Mouse (Mus musculus) MEL (cell line): ENCODE measurements at regions not wholly inside any gene's neighbourhood (a gene's known extent, or its start where the extent isn't known, plus 50 kb on each side); places are given as distances from the start of the nearest gene placed in this dataset.

Experiments used
- DNase-seq: peaks from one replicate; pipeline ENCODE4 v3.0.0; 2011; ENCODE audit warnings: low read depth, low spot score
- H3K27ac ChIP-seq: 2 replicates; pipeline ENCODE4 v1.5.1; 2012; ENCODE audit warnings: low read depth, mild to moderate bottlenecking, control low read depth, low read length, moderate library complexity; ENCODE audit not compliant: control insufficient read depth
- H3K27me3 ChIP-seq, 2 experiments: fragments of 150-350 bp in 1 of 2; sonication (generic) in 1 of 2; 2 replicates each; pipeline ENCODE4 v1.6.1; 2012; ENCODE audit warnings: low read length in 2 of 2, mild to moderate bottlenecking in 2 of 2, improper control_type of control experiment in 1 of 2, moderate library complexity in 1 of 2; ENCODE audit not compliant: insufficient read depth in 2 of 2, control insufficient read depth in 1 of 2
- H3K36me3 ChIP-seq, 2 experiments: 2 replicates each; pipeline ENCODE4 v1.6.1; 2012 to 2014; ENCODE audit warnings: low read length in 2 of 2, improper control_type of control experiment in 1 of 2, inconsistent platforms in 1 of 2, mild to moderate bottlenecking in 1 of 2; ENCODE audit not compliant: insufficient read depth in 2 of 2, control insufficient read depth in 1 of 2
- H3K4me1 ChIP-seq, 2 experiments: fragments of 150-350 bp in 1 of 2; sonication (generic) in 1 of 2; 2 replicates each; pipeline ENCODE4 v1.6.1; 2012; ENCODE audit warnings: low read length in 2 of 2, improper control_type of control experiment in 1 of 2, mild to moderate bottlenecking in 1 of 2; ENCODE audit not compliant: insufficient read depth in 2 of 2, control insufficient read depth in 1 of 2
- H3K4me3 ChIP-seq, 2 experiments: fragments of 150-350 bp in 1 of 2; sonication (generic) in 1 of 2; 2 replicates each; pipeline ENCODE4 v1.5.1; 2012; ENCODE audit warnings: low read depth in 2 of 2, low read length in 2 of 2, mild to moderate bottlenecking in 2 of 2, moderate library complexity in 2 of 2, control low read depth in 1 of 2, improper control_type of control experiment in 1 of 2; ENCODE audit not compliant: control insufficient read depth in 1 of 2, insufficient read depth in 1 of 2
- H3K79me2 ChIP-seq: 2 replicates; pipeline ENCODE4 v1.6.1; 2012; ENCODE audit warnings: mild to moderate bottlenecking, low read length, moderate library complexity; ENCODE audit not compliant: control insufficient read depth, poor library complexity, insufficient read depth
- H3K9ac ChIP-seq: 2 replicates; pipeline ENCODE4 v1.6.1; 2012; ENCODE audit warnings: low read depth, mild to moderate bottlenecking, control low read depth, low read length, moderate library complexity; ENCODE audit not compliant: control insufficient read depth, poor library complexity, severe bottlenecking
- H3K9me3 ChIP-seq: fragments of 150-350 bp; sonication (generic); replicated peaks from 2 replicates; pipeline ENCODE4 v1.6.1; 2012; ENCODE audit warnings: mild to moderate bottlenecking, low read length, improper control_type of control experiment, moderate library complexity; ENCODE audit not compliant: insufficient read depth
- CTCF ChIP-seq, 3 experiments: IDR thresholded peaks in 2 of 3; conservative IDR thresholded peaks in 1 of 3; 2 replicates each; pipeline ENCODE4 v1.5.1; 2011 to 2012; ENCODE audit warnings: low read length in 3 of 3, low read depth in 2 of 3, mild to moderate bottlenecking in 2 of 3, improper control_type of control experiment in 1 of 3, inconsistent platforms in 1 of 3, mixed read lengths in 1 of 3, moderate library complexity in 1 of 3; ENCODE audit not compliant: control insufficient read depth in 1 of 3, insufficient read depth in 1 of 3, poor library complexity in 1 of 3, severe bottlenecking in 1 of 3
- EP300 ChIP-seq, 2 experiments: IDR thresholded peaks; 2 replicates each; pipeline ENCODE4 v1.6.1; 2011; ENCODE audit warnings: improper control_type of control experiment in 2 of 2, low read length in 2 of 2, low read depth in 1 of 2, mild to moderate bottlenecking in 1 of 2
- GABPA ChIP-seq: IDR thresholded peaks from 2 replicates; pipeline ENCODE4 v1.6.1; 2012; ENCODE audit warnings: low read depth, mild to moderate bottlenecking, inconsistent platforms, low read length, improper control_type of control experiment, moderate library complexity
- HCFC1 ChIP-seq: IDR thresholded peaks from 2 replicates; pipeline ENCODE4 v1.6.1; 2012; ENCODE audit warnings: low read depth, mild to moderate bottlenecking, inconsistent platforms, low read length, improper control_type of control experiment, moderate library complexity
- JUND ChIP-seq: IDR thresholded peaks from 2 replicates; pipeline ENCODE4 v1.6.1; 2011; ENCODE audit warnings: low read depth, mild to moderate bottlenecking, improper control_type of control experiment, low read length
- KAT2A ChIP-seq: conservative IDR thresholded peaks from 2 replicates; pipeline ENCODE4 v1.6.1; 2012; ENCODE audit warnings: low read depth, low read length, improper control_type of control experiment, inconsistent platforms
- MAX ChIP-seq: IDR thresholded peaks from 2 replicates; pipeline ENCODE4 v1.6.1; 2011; ENCODE audit warnings: low read length, improper control_type of control experiment
- MAZ ChIP-seq: IDR thresholded peaks from 2 replicates; pipeline ENCODE4 v1.6.1; 2012; ENCODE audit warnings: low read depth, mild to moderate bottlenecking, inconsistent platforms, low read length, improper control_type of control experiment
- NRF1 ChIP-seq: IDR thresholded peaks from 2 replicates; pipeline ENCODE4 v1.6.1; 2014; ENCODE audit warnings: low read depth, mild to moderate bottlenecking, inconsistent platforms, low read length, improper control_type of control experiment, moderate library complexity; ENCODE audit not compliant: poor library complexity, insufficient read depth, severe bottlenecking
- POLR2A ChIP-seq, 2 experiments: IDR thresholded peaks; 2 replicates each; pipeline ENCODE4 v1.6.1; 2011 to 2012; ENCODE audit warnings: low read length in 2 of 2, mild to moderate bottlenecking in 2 of 2, control low read depth in 1 of 2, improper control_type of control experiment in 1 of 2, low read depth in 1 of 2, moderate library complexity in 1 of 2; ENCODE audit not compliant: control insufficient read depth in 1 of 2, insufficient read depth in 1 of 2, poor library complexity in 1 of 2
- RAD21 ChIP-seq: IDR thresholded peaks from 2 replicates; pipeline ENCODE4 v1.6.1; 2011; ENCODE audit warnings: mild to moderate bottlenecking, low read depth, low read length, improper control_type of control experiment
- RCOR1 ChIP-seq: IDR thresholded peaks from 2 replicates; pipeline ENCODE4 v1.6.1; 2012; ENCODE audit warnings: low read depth, mild to moderate bottlenecking, inconsistent platforms, low read length, improper control_type of control experiment
- SIN3A ChIP-seq: IDR thresholded peaks from 2 replicates; pipeline ENCODE4 v1.6.1; 2012; ENCODE audit warnings: low read length, improper control_type of control experiment, inconsistent platforms
- SMC3 ChIP-seq: IDR thresholded peaks from 2 replicates; pipeline ENCODE4 v1.6.1; 2011; ENCODE audit warnings: low read depth, low read length, improper control_type of control experiment
- TAL1 ChIP-seq: IDR thresholded peaks from 2 replicates; pipeline ENCODE4 v1.6.1; 2012; ENCODE audit warnings: mild to moderate bottlenecking, inconsistent platforms, low read length, moderate library complexity, mixed read lengths
- TBP ChIP-seq: IDR thresholded peaks from 2 replicates; pipeline ENCODE4 v1.8.0; 2011; ENCODE audit warnings: low read depth, low read length, improper control_type of control experiment
- UBTF ChIP-seq: IDR thresholded peaks from 2 replicates; pipeline ENCODE4 v1.6.1; 2012; ENCODE audit warnings: low read depth, mild to moderate bottlenecking, inconsistent platforms, low read length, improper control_type of control experiment, moderate library complexity, borderline replicate concordance; ENCODE audit not compliant: insufficient read depth
- ZC3H11A ChIP-seq: IDR thresholded peaks from 2 replicates; pipeline ENCODE4 v1.6.1; 2012; ENCODE audit warnings: low read depth, mild to moderate bottlenecking, inconsistent platforms, low read length, improper control_type of control experiment

GRCm38 (mm10) chr12:77529955-77530354 lies 292.0 kb downstream of the Fut8 start:
- TF ChIP-seq HCFC1 (no peak), GABPA (no peak), MAZ (no peak), TAL1 (no peak), EP300 (IDR thresholded peaks at IDR 0.05; ENCODE audit: low read depth in 1 of 2, low read length in 2 of 2) (no peak), TBP (no peak), POLR2A (IDR thresholded peaks at IDR 0.05; ENCODE audit: control insufficient read depth in 1 of 2, insufficient read depth in 1 of 2, low read depth in 1 of 2, low read length in 2 of 2, poor library complexity in 1 of 2) (no peak)
- Histone ChIP-seq H3K4me3 (no peak overlapping the region), H3K27me3 (no peaks in the 10 kb centered on the region), H3K27ac (no peak overlapping the region), H3K9ac (no peak overlapping the region), H3K9me3 (no peaks in the 10 kb centered on the region), H3K36me3 (no peaks in the 10 kb centered on the region), H3K79me2 (no peaks in the 10 kb centered on the region), H3K4me1 (no peaks in the 10 kb centered on the region)
- DNase-seq, result no peak

GRCm38 (mm10) chr12:77531294-77531693 lies 293.4 kb downstream of the Fut8 start:
- Histone ChIP-seq H3K9ac (no peak overlapping the region), H3K9me3 (no peaks in the 10 kb centered on the region), H3K79me2 (no peaks in the 10 kb centered on the region), H3K27ac (no peak overlapping the region), H3K27me3 (no peaks in the 10 kb centered on the region), H3K36me3 (no peaks in the 10 kb centered on the region), H3K4me1 (no peaks in the 10 kb centered on the region), H3K4me3 (no peak overlapping the region)
- DNase-seq, result peak; percentile 52
- TF ChIP-seq SMC3 (peak; percentile 90), EP300 (IDR thresholded peaks at IDR 0.05; ENCODE audit: low read depth in 1 of 2, low read length in 2 of 2) (no peak), UBTF (no peak), RCOR1 (no peak), CTCF (IDR thresholded peaks at IDR 0.05 in 2 of 3, conservative IDR thresholded peaks at IDR 0.05 in 1 of 3; ENCODE audit: control insufficient read depth in 1 of 3, insufficient read depth in 1 of 3, low read depth in 2 of 3, low read length in 3 of 3, poor library complexity in 1 of 3, severe bottlenecking in 1 of 3) (peak; percentile 71 to 79 (median 78); a peak in 5 of 6 replicates), MAX (no peak), SIN3A (no peak), MAZ (no peak; the same call in 1 of the 2 replicates), RAD21 (peak; percentile 79), JUND (no peak), ZC3H11A (peak; percentile 79), KAT2A (no peak), NRF1 (no peak)
